Mouse (Mus musculus) right cerebral cortex, postnatal 25 days (tissue): ENCODE data around the gene Gramd1b.

Experiments
- DNase-seq: peaks from one replicate; pipeline ENCODE4 v3.0.0; 2022

The Gramd1b gene

DNA sequence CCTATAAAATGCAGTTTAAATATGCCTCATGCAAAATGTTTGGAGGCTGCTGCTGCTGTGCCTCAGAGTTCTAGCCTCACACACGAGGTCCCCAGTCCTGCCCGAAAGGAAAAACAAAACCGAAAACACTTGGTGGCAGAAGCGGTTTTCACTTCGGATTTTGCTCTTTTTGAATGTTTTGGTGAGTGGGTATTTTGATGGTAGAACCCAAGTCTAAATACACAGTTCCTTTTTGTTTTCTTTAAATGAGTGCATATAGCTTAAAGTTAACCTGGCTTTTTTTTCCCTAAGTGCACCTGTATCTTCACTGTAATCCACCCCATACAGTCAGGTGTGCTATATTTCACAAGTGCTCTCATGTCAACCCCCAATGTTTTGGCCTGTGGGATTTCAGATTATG lies 174.8 kb downstream of the Gramd1b start:
- no peak for DNase-seq

- no peak for DNase-seq
These were observed 175.8 kb downstream of the Gramd1b start for GRCm38 (mm10) chr9:40355406-40355805.

- DNase-seq: no peak
These were observed 177.6 kb downstream of the Gramd1b start for GRCm38 (mm10) chr9:40353596-40353995.

DNA sequence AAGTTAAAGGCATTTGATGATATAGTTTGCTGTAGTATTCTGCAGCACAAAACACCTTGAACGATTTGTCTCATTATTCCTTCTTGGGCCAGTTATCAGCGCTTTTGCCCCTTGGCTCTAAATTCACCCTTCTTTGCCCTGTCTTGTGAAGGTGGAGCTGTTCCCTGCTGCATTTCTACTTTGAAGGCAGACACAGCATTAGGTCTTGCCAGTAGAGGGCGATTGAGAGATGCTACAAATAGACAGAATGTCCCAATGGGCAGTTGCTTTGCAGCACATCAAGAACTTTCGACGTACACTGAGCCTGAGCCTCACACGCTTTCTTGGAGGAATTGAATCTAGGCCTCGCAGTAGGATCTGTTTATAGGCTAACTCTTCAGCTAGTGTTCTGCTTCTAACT lies 180.5 kb downstream of the Gramd1b start:
- DNase-seq: no peak

DNA sequence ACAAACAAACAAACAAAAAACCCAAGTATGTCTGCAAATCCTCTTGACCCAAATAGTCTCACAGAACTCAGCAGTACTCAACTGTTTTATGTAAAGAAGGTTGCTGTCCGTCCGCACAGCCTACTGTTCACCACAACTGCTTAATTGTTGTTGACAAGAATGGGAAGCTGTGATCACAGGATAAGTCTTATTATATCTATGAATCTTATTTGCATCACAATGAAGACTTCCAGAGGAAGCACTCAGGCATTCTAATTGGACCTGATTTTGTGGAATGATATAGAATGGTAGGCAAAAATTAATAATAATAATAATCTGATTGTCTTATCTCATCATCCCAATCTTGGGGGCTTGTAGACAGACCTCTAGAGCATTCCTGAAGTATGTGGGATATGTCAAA lies 181.1 kb downstream of the Gramd1b start:
- DNase-seq: no peak

DNA sequence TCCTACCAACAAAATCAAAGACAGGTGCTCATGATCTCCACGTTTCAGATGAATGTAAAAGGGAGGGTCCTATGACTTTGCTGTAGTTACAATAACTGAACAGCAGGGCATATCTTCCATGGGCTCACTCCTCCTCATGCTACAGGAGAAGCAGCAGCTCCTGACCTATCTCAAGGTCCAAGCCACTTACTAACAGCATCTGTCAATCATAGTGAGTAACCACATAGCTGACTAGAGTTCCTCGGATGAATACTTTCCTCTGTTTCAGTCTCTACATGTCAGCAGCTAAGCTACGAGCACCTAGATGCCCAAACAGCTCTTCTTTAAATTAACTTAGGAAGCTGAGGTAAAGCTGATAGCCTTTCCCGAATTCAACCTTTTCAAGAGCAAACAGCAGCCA lies 181.6 kb downstream of the Gramd1b start:
- DNase-seq: no peak

- DNase-seq: no peak
These were observed 182.4 kb downstream of the Gramd1b start for GRCm38 (mm10) chr9:40348714-40349233.

DNA sequence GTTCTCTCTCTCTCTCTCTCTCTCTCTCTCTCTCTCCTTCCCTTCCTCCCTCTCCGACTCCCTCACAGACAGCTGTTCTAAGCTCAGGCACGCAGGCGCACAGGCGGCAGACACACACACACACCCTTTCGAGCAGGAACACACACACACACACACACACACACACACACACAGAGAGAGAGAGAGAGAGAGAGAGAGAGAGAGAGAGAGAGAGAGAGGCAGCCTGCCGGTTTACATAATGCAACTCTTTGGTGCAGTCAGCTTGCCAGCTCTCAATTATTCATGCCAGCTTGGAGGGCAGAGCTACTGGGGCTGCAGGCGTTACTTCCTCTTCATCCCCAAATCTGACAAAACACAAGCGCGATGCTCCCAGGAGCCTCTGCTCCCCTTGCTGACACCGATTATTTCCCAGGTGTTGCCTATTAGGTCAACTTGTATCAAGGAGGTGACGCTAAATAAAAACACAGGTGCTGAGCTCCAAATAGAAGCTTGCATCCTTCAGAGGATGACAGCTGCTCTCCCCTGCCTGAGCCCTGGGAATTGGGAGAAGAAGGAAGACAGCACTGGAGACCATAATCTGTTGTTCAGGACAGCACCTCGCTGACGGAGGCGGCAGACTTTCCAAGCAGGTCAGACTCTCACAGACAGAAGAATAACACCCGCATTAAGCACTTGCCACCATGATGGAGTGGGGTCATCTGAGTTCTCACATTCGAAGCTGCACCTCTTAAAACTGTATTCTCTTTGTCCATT lies 184.8 kb downstream of the Gramd1b start:
- peak; percentile 76 for DNase-seq

GRCm38 (mm10) chr9:40345493-40346231 lies 185.5 kb downstream of the Gramd1b start:
- no peak for DNase-seq

DNA sequence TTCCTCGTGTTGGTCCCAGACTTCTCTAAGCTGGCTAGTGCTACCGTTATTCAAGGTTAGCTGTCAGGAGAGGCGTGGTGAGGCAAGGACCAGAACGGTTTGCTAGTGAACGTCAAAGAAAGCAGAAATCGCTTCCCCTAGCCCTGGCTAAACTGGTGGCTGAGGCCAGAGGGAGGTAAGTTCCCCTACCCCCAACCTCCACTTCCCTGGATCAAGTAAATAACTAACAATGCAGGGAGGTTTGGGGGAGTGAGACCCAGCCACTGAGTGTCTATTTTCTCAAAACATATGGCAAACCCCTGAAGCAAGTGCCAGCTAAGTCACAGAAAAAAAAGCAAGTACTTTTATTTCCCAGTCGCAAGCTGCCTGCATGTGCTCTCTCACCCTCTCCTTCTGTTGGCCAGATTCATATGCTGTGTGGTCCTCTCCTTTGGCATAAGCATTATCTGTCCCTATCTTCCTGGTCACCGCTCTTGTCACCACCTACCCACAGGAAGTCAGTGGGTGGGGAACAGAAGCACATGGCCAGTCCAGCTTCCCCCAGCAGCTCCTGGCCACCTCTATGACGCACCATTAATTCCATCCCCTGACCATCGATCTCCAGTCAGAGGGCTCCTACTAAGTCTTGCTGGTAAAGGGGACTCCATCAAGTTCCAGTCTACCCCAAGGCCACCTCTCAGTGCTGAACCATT lies 186.2 kb downstream of the Gramd1b start:
- no peak for DNase-seq

- peak; percentile 64 for DNase-seq
These were observed 187.4 kb downstream of the Gramd1b start for GRCm38 (mm10) chr9:40343828-40344227.

DNA sequence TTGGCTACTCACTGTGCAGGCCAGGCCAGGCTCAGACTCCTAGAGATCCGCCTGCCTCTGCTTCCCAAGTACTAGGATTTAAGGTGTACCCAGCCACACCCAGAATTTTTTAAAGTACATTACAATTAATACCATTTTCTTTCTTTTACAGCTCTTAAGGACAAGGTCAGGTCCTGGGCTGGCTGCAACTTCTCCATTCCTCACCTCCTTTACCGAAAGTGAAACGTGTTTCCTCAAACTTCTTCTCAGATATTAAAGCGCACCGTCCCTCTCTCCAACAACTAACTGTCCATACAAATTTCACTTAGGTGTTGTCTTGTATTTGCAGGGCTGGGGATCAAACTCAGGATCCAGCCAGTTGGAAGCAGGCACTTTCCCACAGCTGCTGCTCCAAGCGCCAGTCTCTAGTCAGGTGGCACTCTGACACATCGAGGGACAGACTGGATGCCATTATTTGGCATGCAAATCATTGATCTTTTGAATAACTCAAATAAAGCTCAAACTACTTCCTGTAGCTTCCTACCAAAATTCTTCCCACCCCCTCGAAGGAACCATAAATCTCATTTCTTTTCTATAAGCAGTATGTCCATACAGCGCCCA lies 188.0 kb downstream of the Gramd1b start:
- DNase-seq: no peak

DNA sequence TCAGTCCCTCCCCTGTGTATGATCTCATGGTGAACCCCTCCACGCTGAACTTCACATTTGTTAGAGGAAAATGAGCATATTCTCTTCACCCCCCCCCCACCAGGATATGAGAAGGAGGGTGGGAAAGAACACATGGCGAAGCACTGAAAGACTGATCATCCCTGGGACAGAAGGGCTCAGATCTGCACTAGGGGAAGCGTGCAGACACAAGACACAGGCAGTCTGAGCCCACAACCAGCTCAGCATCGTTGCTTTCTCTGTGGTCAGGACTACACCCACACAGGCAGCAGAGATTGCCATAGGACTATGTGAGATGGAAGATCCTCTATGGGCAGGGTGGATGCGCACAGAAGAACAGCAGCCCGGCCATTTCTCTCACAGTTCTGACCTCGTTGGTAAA lies 189.1 kb downstream of the Gramd1b start:
- DNase-seq: no peak

DNA sequence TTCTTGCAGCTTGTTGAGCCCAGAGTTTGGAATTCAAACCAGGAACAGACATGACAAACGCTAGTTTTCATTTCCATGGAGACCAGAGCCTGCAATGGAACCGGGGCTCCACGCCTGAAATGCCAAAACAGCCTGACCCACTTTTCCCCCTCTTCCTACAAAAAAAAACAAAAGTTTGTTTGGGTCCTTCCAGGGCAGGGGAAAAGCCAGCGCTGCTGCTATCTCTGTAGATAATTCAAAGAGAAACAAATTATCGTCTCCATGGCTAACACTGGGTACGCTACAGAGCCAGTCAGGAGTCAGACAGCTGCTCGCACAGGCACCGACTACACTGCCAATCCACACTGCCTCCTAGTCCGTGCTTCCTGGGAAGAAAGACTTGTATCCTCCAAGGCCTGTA lies 191.6 kb downstream of the Gramd1b start:
- DNase-seq: no peak

DNA sequence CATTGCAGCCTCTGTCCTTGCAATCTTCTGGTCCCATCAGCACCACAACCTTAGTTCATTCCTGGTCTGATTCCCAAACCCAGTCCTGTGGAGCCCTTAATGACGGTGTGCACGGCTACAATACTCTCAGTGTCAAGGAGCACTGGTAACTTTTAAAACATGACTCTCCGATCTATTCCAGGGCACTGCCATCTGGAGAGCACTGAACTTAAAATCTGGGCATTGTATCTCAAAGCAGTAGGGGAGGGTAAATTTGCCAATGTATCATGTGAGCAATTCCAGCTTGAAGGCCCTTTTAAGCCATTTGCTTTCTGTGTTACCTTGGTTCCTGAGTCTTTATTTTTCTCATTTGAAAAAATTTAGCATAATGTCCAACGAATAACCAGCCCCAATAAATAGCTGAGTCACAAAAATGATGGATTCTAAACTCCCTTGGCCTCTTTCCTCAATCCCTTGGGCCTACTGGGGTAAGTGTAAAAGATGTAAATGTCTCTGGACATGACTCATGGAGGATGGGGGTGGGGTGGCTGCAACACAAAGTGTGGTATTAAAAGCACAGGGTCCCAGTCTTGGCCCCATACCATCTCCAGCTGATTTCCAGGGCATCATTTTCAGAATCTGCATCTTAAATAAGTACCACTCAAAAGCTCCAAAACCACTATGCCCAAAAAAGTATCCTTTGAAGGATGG lies 193.9 kb downstream of the Gramd1b start:
- no peak for DNase-seq

- no peak for DNase-seq
These were observed 194.5 kb downstream of the Gramd1b start for GRCm38 (mm10) chr9:40336701-40337100.

- DNase-seq: no peak
These were observed 196.6 kb downstream of the Gramd1b start for GRCm38 (mm10) chr9:40334617-40335016.

DNA sequence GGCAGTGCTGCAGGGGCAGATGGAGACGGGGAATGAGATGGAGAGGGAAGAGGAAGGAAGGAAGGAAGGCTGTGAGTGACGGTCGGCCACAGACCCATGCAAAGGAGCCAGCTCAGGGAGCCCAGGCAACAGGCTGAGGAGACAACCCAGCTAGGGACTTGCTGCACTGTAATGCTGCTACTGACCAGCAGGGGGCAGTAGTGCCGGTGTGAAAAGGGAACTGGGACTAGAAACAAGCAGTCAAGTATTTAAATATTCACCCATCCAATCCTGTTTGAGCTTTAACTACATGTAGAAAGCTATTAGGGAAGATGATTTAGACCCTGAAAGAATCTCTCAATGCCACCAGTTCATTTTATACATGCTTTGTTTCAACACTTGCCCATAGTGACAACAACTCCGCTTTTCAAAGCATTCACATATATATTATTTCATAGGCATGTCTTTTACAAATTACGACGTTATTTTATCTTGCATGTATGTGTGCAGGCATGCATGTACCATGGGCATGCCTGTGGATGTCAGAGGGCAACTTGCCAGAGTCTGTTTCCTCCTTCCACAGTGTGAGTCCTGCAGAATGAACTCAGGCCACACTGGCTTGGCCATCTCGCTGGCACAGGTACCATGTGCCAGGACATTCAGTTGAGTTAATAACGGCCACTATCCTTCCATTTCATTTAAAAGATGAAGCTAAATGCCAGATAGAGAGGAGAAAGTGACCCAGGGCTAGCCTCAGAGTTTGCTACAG lies 197.4 kb downstream of the Gramd1b start:
- peak; percentile 80 for DNase-seq

DNA sequence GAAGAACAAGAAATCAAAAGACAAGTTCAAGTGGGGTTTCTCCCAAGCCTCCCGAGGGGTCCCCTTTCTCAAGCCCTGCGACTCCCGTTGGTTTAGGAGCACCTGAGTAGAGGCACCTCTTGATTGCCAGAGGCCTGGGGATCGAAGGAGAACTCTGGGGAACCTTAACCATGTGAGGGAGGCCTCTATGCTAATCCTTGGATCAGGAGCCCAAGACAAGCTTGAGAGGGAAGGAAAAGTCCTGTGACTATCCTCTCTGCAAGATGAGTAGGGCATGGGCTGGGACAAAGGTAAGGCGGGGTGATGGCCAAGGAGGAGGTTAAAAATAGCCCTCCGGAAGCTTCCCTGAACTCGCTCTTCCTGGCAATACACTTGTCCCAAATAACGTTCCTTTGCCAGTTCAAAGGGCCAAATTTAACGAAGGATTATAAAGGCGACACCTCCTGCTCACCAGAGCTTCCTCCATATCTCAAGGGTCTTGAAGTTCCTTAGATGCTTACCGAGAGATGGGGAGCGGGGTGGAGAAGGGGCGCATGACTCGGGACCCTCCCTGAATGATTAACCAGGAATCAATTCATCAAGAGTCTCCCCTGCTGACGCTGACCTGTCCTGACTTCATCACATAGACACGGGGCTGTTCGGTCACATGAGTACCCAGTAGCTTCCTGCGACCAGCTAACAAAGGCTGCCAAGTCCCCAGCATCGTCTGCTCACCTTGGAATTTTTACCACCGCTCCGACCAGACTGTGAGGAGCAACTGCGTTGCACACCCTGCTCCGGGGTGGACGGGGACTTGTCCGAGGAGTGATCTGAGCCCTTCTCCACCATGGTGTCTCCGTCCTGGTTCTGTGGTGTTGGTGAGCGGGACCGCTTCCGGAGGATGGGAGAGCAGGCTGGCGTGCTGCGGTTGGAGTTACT lies 198.2 kb downstream of the Gramd1b start:
- DNase-seq: no peak

GRCm38 (mm10) chr9:40332326-40332725 lies 198.9 kb downstream of the Gramd1b start:
- no peak for DNase-seq
